Mouse (Mus musculus): ENCODE results near the gene Atp6v0e2. TPM values are rescaled to one million over a fixed set of nuclear protein-coding genes. Genes with fewer than 3 reads are reported as not detected.

The Atp6v0e2 gene
- total and polyA plus RNA-seq, 3 experiments: not detected

DNA sequence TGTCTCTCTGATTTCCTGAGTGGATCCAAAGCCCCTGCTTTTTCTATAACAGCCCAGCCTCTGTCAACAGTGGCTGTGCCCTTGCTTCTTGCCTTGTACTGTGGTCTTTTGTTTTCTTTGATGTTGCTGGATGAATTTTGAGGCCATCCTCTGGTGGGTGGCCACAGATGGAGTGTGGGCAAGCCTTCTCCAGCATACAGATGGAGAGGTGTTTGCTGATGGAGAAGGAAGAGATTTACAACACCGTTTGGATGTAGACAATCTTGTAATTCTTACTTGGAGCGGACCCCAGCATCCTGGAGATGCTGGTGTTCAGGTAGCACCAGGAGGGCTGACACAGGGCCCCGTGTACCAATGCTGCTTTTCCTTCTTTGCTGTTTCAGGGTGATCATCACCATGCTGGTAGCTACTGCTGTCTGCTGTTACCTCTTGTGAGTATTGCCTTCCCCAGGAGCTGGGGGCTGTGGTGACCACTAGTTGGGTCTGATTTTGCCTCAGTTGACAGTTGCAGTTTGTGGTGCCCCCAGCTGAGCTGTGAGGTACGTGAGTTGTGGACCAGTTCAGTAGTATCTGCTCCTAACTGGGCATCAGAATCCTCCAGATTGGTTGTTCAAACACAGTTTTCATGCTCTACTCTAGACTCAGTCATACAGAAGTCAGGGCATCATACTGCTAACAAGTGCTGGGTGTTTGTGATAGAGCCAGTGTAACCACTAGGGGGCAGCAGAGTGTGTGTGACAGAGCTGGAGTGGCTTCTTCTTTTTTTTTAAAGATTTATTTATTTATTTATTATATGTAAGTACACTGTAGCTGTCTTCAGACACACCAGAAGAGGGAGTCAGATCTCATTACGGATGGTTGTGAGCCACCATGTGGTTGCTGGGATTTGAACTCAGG, 1.7 kb downstream of the Atp6v0e2 start:
- Histone ChIP-seq H3K9me3 (replicated peaks; ENCODE audit: low read length) (no peaks in the 10 kb centered on the region), H3K36me3 (replicated peaks in 1 of 2; ENCODE audit: control insufficient read depth in 1 of 2, insufficient read depth in 1 of 2, low read length in 1 of 2) (peaks cover 0 to 4% of the 10 kb centered on the region in 2 experiments), H3K27ac (ENCODE audit: insufficient read depth, low read depth) (no peak overlapping the region), H3K4me3 (replicated peaks in 1 of 3; ENCODE audit: low read depth in 2 of 3, low read length in 2 of 3, poor library complexity in 1 of 3) (no peak overlapping the region), H3K9ac (ENCODE audit: insufficient read depth, low read depth) (no peak overlapping the region), H3K4me1 (ENCODE audit: control insufficient read depth in 1 of 2, insufficient read depth in 2 of 2) (peaks cover 0 to 18% of the 10 kb centered on the region in 2 experiments; a peak in 2 of 4 replicates), H3K4me2 (ENCODE audit: insufficient read depth, low read depth, poor library complexity, severe bottlenecking) (no peak overlapping the region), H3K27me3 (replicated peaks) (peaks cover 6% of the 10 kb centered on the region), H3K79me2 (replicated peaks; ENCODE audit: control insufficient read depth, extremely low read depth, insufficient read depth, poor library complexity, severe bottlenecking) (no peaks in the 10 kb centered on the region)
- peak; percentile 84 for DNase-seq (ENCODE audit: extremely low read depth)
- TF ChIP-seq JUN (IDR thresholded peaks at IDR 0.05; ENCODE audit: insufficient read depth, low read depth, low read length) (no peak), PAX5 (IDR thresholded peaks at IDR 0.05; ENCODE audit: low read length) (no peak), CTCF (conservative IDR thresholded peaks at IDR 0.05 in 1 of 2, IDR thresholded peaks at IDR 0.05 in 1 of 2; ENCODE audit: low read depth in 2 of 2, low read length in 2 of 2) (peak; percentile 71 to 73), ZNF384 (IDR thresholded peaks at IDR 0.05; ENCODE audit: low read depth, low read length) (peak; percentile 91), ETS1 (conservative IDR thresholded peaks at IDR 0.05; ENCODE audit: low read depth, low read length) (no peak), SMC3 (IDR thresholded peaks at IDR 0.05; ENCODE audit: low read depth, low read length) (peak; percentile 50), RAD21 (IDR thresholded peaks at IDR 0.05; ENCODE audit: low read depth, low read length) (peak; percentile 56)
- in situ Hi-C loops (cut with MboI; ENCODE audit: low pct_ligation_motif_present, low pct_unique_long_range_greater_than_20kb, low sequenced_read_pairs) (loop anchor here (5.0 to 25.0 kb wide), 2 partner anchors 78 to 352 kb away; no protein-coding TSS in a partner anchor), dilution Hi-C loops (cut with MboI; ENCODE audit: extremely low pct_ligation_motif_present, extremely low pct_unique_long_range_greater_than_20kb, low sequenced_read_pairs) (no loop called here)

DNA sequence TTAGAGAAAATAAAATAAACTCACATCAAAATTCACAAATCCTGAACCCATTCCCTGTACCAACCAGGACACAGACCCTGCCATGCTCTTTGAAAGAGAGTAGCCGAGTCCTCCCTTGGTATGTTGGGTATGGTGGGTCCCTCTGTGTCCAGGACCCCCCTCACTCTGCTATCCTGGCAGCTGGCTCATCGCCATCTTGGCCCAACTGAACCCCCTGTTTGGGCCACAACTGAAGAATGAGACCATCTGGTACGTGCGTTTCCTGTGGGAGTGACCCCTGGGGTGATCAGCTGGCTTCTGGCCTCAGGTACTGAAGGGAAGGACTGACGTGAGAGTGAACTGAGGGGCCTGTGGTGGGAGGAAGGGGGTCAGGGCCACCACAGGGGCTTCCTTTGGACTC, 2.4 kb downstream of the Atp6v0e2 start:
- Histone ChIP-seq H3K79me2 (replicated peaks; ENCODE audit: control insufficient read depth, extremely low read depth, insufficient read depth, poor library complexity, severe bottlenecking) (no peaks in the 10 kb centered on the region), H3K27ac (ENCODE audit: insufficient read depth, low read depth) (no peak overlapping the region), H3K9ac (ENCODE audit: insufficient read depth, low read depth) (no peak overlapping the region), H3K4me1 (ENCODE audit: control insufficient read depth in 1 of 2, insufficient read depth in 2 of 2) (peaks cover 0 to 17% of the 10 kb centered on the region in 2 experiments; a peak in 2 of 4 replicates), H3K4me3 (replicated peaks in 1 of 3; ENCODE audit: low read depth in 2 of 3, low read length in 2 of 3, poor library complexity in 1 of 3) (no peak overlapping the region), H3K27me3 (replicated peaks) (peaks cover 9% of the 10 kb centered on the region), H3K4me2 (ENCODE audit: insufficient read depth, low read depth, poor library complexity, severe bottlenecking) (no peak overlapping the region), H3K9me3 (replicated peaks; ENCODE audit: low read length) (no peaks in the 10 kb centered on the region), H3K36me3 (replicated peaks in 1 of 2; ENCODE audit: control insufficient read depth in 1 of 2, insufficient read depth in 1 of 2, low read length in 1 of 2) (no peaks in the 10 kb centered on the region)
- in situ Hi-C loops (cut with MboI; ENCODE audit: low pct_ligation_motif_present, low pct_unique_long_range_greater_than_20kb, low sequenced_read_pairs): loop anchor here (5.0 to 25.0 kb wide), 2 partner anchors 77 to 353 kb away; no protein-coding TSS in a partner anchor
- TF ChIP-seq MAX (IDR thresholded peaks at IDR 0.05; ENCODE audit: low read length) (no peak), POLR2A (IDR thresholded peaks at IDR 0.05; ENCODE audit: low read depth, low read length) (no peak), POLR2AphosphoS2 (IDR thresholded peaks at IDR 0.05; ENCODE audit: low read depth, low read length) (no peak), HCFC1 (IDR thresholded peaks at IDR 0.05; ENCODE audit: low read depth, low read length) (no peak), JUN (IDR thresholded peaks at IDR 0.05; ENCODE audit: insufficient read depth, low read depth, low read length) (no peak), UBTF (IDR thresholded peaks at IDR 0.05; ENCODE audit: low read depth, low read length) (no peak), RAD21 (IDR thresholded peaks at IDR 0.05; ENCODE audit: low read depth, low read length) (no peak), EP300 (IDR thresholded peaks at IDR 0.05; ENCODE audit: low read length) (no peak), NRF1 (IDR thresholded peaks at IDR 0.05; ENCODE audit: low read depth, low read length) (no peak), NELFE (IDR thresholded peaks at IDR 0.05; ENCODE audit: low read depth, low read length) (no peak), ZKSCAN1 (IDR thresholded peaks at IDR 0.05; ENCODE audit: borderline replicate concordance, low read depth, low read length) (no peak), MYC (IDR thresholded peaks at IDR 0.05; ENCODE audit: low read depth, low read length) (no peak), IRF4 (IDR thresholded peaks at IDR 0.05; ENCODE audit: low read depth, low read length) (no peak), KAT2A (IDR thresholded peaks at IDR 0.05; ENCODE audit: insufficient replicate concordance, low read length) (no peak), GABPA (IDR thresholded peaks at IDR 0.05; ENCODE audit: insufficient replicate concordance, low read depth, low read length) (no peak), BHLHE40 (IDR thresholded peaks at IDR 0.05; ENCODE audit: low read depth, low read length) (no peak)
- dilution Hi-C loops (cut with MboI; ENCODE audit: extremely low pct_ligation_motif_present, extremely low pct_unique_long_range_greater_than_20kb, low sequenced_read_pairs): no loop called here
- no peak for DNase-seq (ENCODE audit: extremely low read depth)

Measured in CH12.LX (cell line).